Mouse (Mus musculus) heart, embryonic 12.5 days (tissue): Measurements from ENCODE around the gene Unc79. TPM values are rescaled to one million over a fixed set of nuclear protein-coding genes. Genes with fewer than 3 reads are reported as not detected.

Experiments
- ATAC-seq: fragments of 200-750 bp; cut with Nextera tagmentation; 2 replicates; pipeline ENCODE4 v1.8.0; 2017; ENCODE audit warnings: moderate TSS enrichment, moderate library complexity; ENCODE audit not compliant: insufficient number of reproducible peaks, low FRiP score
- H3K27ac ChIP-seq: fragments of 300-500 bp; sonication (generic); 2 replicates; pipeline ENCODE4 v1.5.1; 2016; ENCODE audit warnings: mild to moderate bottlenecking, moderate library complexity; ENCODE audit not compliant: poor library complexity, severe bottlenecking
- H3K27me3 ChIP-seq: fragments of 300-500 bp; sonication (generic); replicated peaks from 2 replicates; pipeline ENCODE4 v1.6.1; 2016; ENCODE audit warnings: mild to moderate bottlenecking, moderate library complexity
- H3K36me3 ChIP-seq: fragments of 300-500 bp; sonication (generic); 2 replicates; pipeline ENCODE4 v1.6.1; 2016; ENCODE audit warnings: mild to moderate bottlenecking, moderate library complexity
- H3K4me1 ChIP-seq: fragments of 300-500 bp; sonication (generic); replicated peaks from 2 replicates; pipeline ENCODE4 v1.6.1; 2016; ENCODE audit warnings: mild to moderate bottlenecking
- H3K4me2 ChIP-seq: fragments of 300-500 bp; sonication (generic); 2 replicates; pipeline ENCODE4 v1.6.1; 2016; ENCODE audit warnings: mild to moderate bottlenecking, moderate library complexity
- H3K4me3 ChIP-seq: fragments of 300-500 bp; sonication (generic); 2 replicates; pipeline ENCODE4 v1.5.1; 2016; ENCODE audit warnings: mild to moderate bottlenecking
- H3K9ac ChIP-seq: fragments of 300-500 bp; sonication (generic); 2 replicates; pipeline ENCODE4 v1.6.1; 2016; ENCODE audit warnings: mild to moderate bottlenecking, moderate library complexity
- H3K9me3 ChIP-seq: fragments of 300-500 bp; sonication (generic); replicated peaks from 2 replicates; pipeline ENCODE4 v1.6.1; 2016; ENCODE audit warnings: mild to moderate bottlenecking, moderate library complexity
- WGBS: fragments of 180-500 bp; shearing (Covaris S2); methylation state at CpG from one replicate; pipeline ENCODE4 v1.1.7; 2016; 5-methylcytosine and 5-hydroxymethylcytosine counted together
- polyA plus RNA-seq: library from polyadenylated mRNA; unstranded; fragments of >200 nt; fragmentation: Nextera tagmentation; extraction: Ambion mirVana; gene quantifications from 2 replicates; pipeline ENCODE4 v1.2.1, GENCODE M21; 2016

Unc79 gene
- polyA plus RNA-seq, 1 experiment from 2014 or later: 0.09 TPM

DNA sequence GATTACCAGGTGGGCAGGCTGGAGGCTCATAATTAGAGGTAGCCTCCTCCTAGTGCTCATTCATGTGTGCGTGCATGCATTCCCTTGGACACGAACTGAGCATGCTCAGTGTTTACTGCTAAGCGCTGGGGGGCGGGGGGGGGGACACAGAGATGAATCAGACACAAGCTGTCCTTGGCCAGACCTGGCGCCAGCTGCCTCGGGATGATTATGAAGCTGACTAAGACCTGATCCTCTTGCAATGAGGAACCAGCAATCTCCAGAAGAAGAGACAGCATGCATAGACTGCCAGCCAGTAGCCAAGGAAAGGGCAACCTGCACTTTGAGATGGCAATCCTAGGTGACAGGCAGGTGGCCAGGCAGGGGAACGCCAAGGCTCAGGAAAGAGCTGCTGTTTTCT, 256.9 kb downstream of the Unc79 start:
- Histone ChIP-seq H3K27ac (no peak overlapping the region), H3K4me2 (no peak overlapping the region), H3K4me1 (peaks cover 9% of the 10 kb centered on the region), H3K27me3 (0 out of 2 replicates have a peak, but pooled peaks cover 5% of the 10 kb centered on the region), H3K4me3 (no peak overlapping the region), H3K9ac (no peak overlapping the region), H3K9me3 (no peaks in the 10 kb centered on the region), H3K36me3 (no peaks in the 10 kb centered on the region)
- ATAC-seq: no peak
- 72% methylated on average over 7 of the region's 7 CpGs for WGBS

DNA sequence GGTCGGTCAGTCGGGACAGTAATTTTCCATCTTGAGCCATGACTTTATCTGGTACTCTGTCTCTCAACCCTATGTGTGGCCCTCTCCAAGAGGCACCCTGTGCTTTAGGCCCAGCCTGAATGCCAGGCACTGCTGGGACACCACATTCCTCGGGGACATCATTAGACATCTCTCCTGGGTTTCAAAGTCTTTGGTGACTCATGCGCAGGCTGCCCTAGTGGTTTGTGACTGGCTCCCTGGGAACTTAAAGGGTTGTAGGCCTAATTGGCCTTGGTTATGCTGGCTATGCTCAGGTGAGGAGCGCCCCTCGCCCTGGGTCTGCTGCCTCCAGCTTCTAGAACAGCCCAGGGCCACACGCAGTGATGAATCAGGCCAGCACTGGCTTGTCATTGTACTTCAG, 260.9 kb downstream of the Unc79 start:
- Histone ChIP-seq H3K9ac (no peak overlapping the region), H3K36me3 (no peaks in the 10 kb centered on the region), H3K4me1 (peaks cover 16% of the 10 kb centered on the region), H3K4me2 (no peak overlapping the region), H3K9me3 (no peaks in the 10 kb centered on the region), H3K4me3 (no peak overlapping the region), H3K27ac (no peak overlapping the region), H3K27me3 (0 out of 2 replicates have a peak, but pooled peaks cover 5% of the 10 kb centered on the region)
- ATAC-seq: no peak
- 81% methylated on average over 7 of the region's 7 CpGs for WGBS

DNA sequence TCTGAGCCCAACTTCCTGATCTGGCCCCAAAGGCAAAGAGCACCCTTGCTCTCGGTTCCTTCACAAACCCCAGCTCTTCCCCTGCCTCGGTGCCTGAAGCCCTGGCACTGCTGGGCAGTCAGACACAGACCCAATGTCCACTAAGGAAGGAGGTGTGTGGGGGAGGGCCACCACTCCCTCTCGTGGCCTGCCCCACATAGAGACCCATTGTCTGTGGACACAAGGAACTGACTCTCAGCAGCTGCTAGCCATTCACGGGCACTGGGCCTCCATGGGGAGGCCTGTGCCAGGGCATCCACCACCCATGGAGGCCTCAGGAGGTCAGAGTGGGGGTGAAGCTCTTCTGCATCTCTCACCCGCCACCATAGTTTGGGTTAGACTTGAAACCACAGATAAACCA, 262.4 kb downstream of the Unc79 start:
- Histone ChIP-seq H3K36me3 (no peaks in the 10 kb centered on the region), H3K27me3 (no peaks in the 10 kb centered on the region), H3K4me3 (no peak overlapping the region), H3K27ac (no peak overlapping the region), H3K4me2 (no peak overlapping the region), H3K9ac (no peak overlapping the region), H3K9me3 (no peaks in the 10 kb centered on the region), H3K4me1 (peaks cover 27% of the 10 kb centered on the region)
- WGBS: 56% methylated on average over 5 of the region's 5 CpGs
- 0 out of 2 replicates have a peak, but pooled peaks have one; percentile 22 for ATAC-seq

DNA sequence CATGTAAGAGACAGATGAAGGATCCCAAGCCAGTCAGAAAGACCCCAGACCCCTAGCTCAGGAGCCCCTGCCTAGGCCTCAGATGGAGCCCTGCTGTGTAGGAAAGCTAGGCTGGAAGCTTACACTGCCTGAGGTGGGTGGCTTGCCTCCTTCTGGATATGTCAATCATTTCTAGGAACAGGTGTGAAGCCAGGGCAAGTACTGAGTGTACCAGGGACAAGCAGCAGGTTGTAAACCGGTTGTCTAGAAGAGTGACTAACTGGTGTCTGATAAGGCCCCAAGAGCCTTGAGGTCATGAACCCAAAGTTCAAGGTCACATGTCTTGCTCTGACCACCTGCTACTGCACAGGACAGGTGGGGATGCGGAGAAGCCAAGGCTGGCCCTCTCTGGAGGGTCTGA, 264.9 kb downstream of the Unc79 start:
- H3K4me3 ChIP-seq: no peak overlapping the region
- H3K4me2 ChIP-seq: no peak overlapping the region
- 70% methylated on average over 2 of the region's 2 CpGs for WGBS
- ATAC-seq: no peak
- peaks cover 30% of the 10 kb centered on the region for H3K4me1 ChIP-seq
- no peaks in the 10 kb centered on the region for H3K9me3 ChIP-seq
- no peaks in the 10 kb centered on the region for H3K27me3 ChIP-seq
- no peaks in the 10 kb centered on the region for H3K36me3 ChIP-seq
- H3K9ac ChIP-seq: no peak overlapping the region
- no peak overlapping the region for H3K27ac ChIP-seq

DNA sequence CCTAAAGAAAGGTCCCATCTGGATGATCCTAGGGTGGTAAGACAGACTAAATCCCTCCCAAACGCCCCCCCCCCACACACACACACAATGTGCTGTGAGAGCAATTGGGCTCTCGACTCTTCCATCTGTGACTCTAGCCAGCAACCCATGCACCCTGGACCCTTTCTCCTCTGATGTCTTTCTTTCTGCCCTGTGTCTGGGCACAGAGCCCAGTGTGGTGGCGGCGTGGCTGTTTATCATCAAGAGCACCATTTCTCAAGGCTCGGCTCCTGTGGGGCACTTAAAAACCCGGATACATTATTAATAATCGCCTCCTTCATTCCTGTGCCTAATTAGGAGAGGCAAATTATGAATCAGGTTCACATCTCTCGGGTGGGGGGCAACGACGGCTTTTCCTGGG, 265.6 kb downstream of the Unc79 start:
- no peaks in the 10 kb centered on the region for H3K9me3 ChIP-seq
- H3K36me3 ChIP-seq: no peaks in the 10 kb centered on the region
- no peak for ATAC-seq
- peaks cover 30% of the 10 kb centered on the region for H3K4me1 ChIP-seq
- 32% methylated on average over 10 of the region's 10 CpGs for WGBS
- H3K27ac ChIP-seq: 0 out of 2 replicates have a peak overlapping the region, but pooled peaks have one; percentile 23
- H3K9ac ChIP-seq: no peak overlapping the region
- H3K27me3 ChIP-seq: no peaks in the 10 kb centered on the region
- no peak overlapping the region for H3K4me3 ChIP-seq
- H3K4me2 ChIP-seq: 0 out of 2 replicates have a peak overlapping the region, but pooled peaks have one; percentile 6

DNA sequence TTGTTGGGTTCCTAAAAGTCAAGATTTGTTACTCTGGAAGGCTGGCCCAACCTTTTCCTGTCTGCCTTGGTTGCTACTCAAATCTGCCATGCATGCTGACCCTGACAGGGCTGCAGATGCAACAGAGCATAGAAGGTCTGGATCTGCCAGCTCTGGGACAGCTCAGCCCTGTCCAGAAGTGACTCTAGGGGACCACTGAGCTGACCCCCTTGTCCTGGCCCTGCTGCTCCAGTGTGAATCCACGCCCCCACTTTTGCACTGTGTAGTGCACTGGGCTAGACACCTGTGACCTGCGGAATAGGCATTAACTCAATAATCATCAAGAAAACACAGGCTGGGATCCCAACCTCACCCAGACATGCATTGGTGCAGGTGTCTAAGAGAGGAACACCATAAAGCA, 266.1 kb downstream of the Unc79 start:
- H3K9me3 ChIP-seq: no peaks in the 10 kb centered on the region
- H3K27me3 ChIP-seq: no peaks in the 10 kb centered on the region
- peaks cover 30% of the 10 kb centered on the region for H3K4me1 ChIP-seq
- no peaks in the 10 kb centered on the region for H3K36me3 ChIP-seq
- no peak overlapping the region for H3K4me3 ChIP-seq
- H3K27ac ChIP-seq: peak overlapping the region; percentile 5; the same call in 1 of the 2 replicates
- H3K9ac ChIP-seq: no peak overlapping the region
- H3K4me2 ChIP-seq: 0 out of 2 replicates have a peak overlapping the region, but pooled peaks have one; percentile 6
- WGBS: 84% methylated on average over 2 of the region's 2 CpGs
- ATAC-seq: no peak

DNA sequence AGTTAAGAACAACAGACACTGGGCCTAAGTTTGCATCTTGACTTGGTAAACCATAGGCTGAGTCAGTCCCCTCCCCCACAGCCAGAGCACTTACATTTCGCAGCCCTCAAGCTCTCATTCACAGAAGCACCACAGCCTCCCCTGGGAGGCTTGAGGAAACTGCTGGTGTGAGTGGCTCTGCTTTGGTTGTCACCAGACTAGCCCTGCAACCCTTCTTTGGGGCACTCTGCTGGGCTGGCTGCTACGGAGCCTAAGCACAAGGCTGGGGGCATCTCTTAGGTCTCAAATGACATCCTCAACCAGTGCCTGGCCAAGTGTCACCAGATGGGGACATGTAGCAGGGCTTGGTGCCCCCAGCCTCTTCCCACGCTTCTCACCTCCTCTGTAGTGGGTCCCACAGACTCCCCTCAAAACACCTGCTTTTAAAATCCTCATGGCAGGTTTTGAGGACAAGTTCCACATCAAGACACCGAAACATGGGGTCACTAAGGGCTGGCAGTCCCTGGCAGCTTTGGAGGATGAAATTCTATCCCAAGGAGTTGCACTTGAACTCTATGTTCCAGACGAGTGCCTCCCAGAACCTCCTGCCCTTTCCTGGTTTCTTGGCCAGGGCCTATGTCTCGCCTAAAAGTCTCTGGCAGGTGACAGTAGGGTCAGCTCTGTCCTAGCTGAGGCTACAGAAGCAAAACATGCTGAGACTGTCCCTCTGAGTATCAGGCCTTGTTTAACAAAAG, 267.4 kb downstream of the Unc79 start:
- no peak overlapping the region for H3K27ac ChIP-seq
- H3K9ac ChIP-seq: no peak overlapping the region
- H3K4me3 ChIP-seq: no peak overlapping the region
- no peak for ATAC-seq
- H3K27me3 ChIP-seq: no peaks in the 10 kb centered on the region
- H3K36me3 ChIP-seq: no peaks in the 10 kb centered on the region
- 59% methylated on average over 6 of the region's 6 CpGs for WGBS
- H3K4me2 ChIP-seq: no peak overlapping the region
- peaks cover 30% of the 10 kb centered on the region for H3K4me1 ChIP-seq
- no peaks in the 10 kb centered on the region for H3K9me3 ChIP-seq

DNA sequence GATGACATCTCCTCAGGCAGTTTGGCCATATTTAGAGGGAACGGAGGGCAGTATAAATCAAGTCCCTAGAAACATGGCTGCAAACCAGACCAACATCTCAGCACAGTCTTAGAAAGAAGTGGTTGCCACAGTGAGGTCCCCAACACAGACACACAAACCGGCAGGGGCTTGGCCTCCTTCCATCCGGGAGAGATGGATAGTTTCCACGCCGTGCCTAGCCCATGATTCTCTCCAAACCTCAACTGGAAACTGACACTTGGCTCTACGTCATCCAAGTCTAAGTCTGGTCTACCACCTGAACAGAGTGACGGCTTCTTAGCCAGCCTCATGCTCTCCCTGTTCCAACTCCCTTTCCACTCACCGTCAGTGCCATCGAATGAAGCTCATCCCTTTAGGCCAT, 275.0 kb downstream of the Unc79 start:
- H3K9ac ChIP-seq: no peak overlapping the region
- H3K4me3 ChIP-seq: no peak overlapping the region
- no peaks in the 10 kb centered on the region for H3K36me3 ChIP-seq
- ATAC-seq: no peak
- peaks cover 7% of the 10 kb centered on the region for H3K27me3 ChIP-seq
- H3K4me1 ChIP-seq: peaks cover 14% of the 10 kb centered on the region
- WGBS: 84% methylated on average over 9 of the region's 9 CpGs
- H3K4me2 ChIP-seq: no peak overlapping the region
- no peak overlapping the region for H3K27ac ChIP-seq
- H3K9me3 ChIP-seq: no peaks in the 10 kb centered on the region

DNA sequence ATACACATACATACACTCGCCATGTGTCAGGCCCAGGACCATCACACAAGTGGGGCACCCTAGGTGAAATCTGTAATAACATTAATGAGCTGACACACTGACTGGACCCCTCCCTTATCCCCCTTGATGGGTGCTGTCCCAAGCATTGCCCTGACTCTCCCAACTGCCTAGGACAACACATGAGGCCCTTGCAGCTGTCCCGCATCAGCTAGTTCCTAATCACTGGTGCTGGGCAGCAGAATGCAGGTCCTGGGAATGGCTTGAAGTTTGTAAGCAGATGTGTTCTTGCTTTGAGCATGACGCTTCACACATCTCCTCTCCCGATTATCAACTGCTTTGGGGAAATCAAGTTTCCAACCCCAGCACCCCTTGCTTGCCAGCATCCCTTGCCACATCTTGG, 277.5 kb downstream of the Unc79 start:
- Histone ChIP-seq H3K27me3 (peaks cover 7% of the 10 kb centered on the region), H3K4me3 (no peak overlapping the region), H3K9me3 (no peaks in the 10 kb centered on the region), H3K27ac (no peak overlapping the region), H3K36me3 (no peaks in the 10 kb centered on the region), H3K4me2 (no peak overlapping the region), H3K4me1 (peaks cover 17% of the 10 kb centered on the region), H3K9ac (no peak overlapping the region)
- ATAC-seq: no peak
- 78% methylated on average over 4 of the region's 4 CpGs for WGBS

DNA sequence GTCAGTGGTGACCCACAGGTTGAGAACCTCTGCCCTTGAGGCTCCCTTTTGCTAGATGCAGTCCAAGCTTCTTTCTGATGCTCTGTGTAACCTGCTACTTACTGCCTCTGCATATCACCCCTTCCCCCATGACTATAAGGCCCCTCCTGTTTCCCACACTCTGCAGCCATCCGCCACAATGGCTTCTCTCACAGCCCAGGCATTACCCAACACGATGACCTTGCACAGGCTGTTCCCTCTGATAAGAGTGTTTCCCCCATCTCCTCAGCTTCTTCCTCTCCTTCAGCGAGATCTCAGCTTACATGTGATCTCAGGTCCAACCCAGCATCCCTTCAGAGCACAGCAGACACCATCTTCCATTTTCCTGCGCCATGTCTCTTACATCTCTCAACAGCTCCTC, 280.4 kb downstream of the Unc79 start:
- peaks cover 3% of the 10 kb centered on the region; the same call in 1 of the 2 replicates for H3K4me1 ChIP-seq
- WGBS: 43% methylated on average over 4 of the region's 4 CpGs

More for the DNA sequence above, 280.4 kb downstream of the Unc79 start:
- no peak overlapping the region for H3K4me3 ChIP-seq
- no peak for ATAC-seq
- no peak overlapping the region for H3K9ac ChIP-seq
- no peaks in the 10 kb centered on the region for H3K36me3 ChIP-seq
- peaks cover 7% of the 10 kb centered on the region for H3K27me3 ChIP-seq
- H3K27ac ChIP-seq: no peak overlapping the region
- H3K4me2 ChIP-seq: no peak overlapping the region
- H3K9me3 ChIP-seq: no peaks in the 10 kb centered on the region
